Mouse (Mus musculus) adrenal gland, adult 8-10 months (tissue): ENCODE measurements around the gene Stambpl1. TPM values are rescaled to one million over a fixed set of nuclear protein-coding genes. Genes with fewer than 3 reads are reported as not detected.

Source experiments
- DNase-seq: peaks from one replicate; pipeline ENCODE4 v3.0.0; 2022
- total RNA-seq, 4 experiments: library from RNA; stranded (reverse); gene quantifications; 2 replicates each; pipeline ENCODE4 v1.2.4; 2022

Gene Stambpl1
- total RNA-seq, 4 experiments from 2014 or later = 6.3 to 8.1 (median 7.1) TPM

DNA sequence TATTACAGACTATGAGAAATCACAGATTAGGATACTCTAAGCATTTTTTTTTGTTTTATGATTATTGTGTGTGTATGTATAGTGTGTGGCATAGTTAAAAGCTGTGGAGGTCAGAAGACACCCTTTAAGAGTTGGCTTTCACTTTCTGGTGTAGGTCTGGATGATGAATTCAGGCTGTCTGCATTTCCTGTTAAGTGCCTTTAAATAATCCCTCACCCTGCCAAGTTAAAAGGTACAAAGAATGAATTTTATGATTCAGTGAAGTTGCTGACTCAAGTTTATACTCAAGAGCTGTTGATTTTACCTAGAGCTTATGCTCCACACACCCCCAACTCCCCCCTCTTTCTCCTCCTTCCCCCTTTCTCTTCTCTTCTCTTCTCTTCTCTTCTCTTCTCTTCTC lies 95.2 kb downstream of the Stambpl1 start:
- no peak for DNase-seq

DNA sequence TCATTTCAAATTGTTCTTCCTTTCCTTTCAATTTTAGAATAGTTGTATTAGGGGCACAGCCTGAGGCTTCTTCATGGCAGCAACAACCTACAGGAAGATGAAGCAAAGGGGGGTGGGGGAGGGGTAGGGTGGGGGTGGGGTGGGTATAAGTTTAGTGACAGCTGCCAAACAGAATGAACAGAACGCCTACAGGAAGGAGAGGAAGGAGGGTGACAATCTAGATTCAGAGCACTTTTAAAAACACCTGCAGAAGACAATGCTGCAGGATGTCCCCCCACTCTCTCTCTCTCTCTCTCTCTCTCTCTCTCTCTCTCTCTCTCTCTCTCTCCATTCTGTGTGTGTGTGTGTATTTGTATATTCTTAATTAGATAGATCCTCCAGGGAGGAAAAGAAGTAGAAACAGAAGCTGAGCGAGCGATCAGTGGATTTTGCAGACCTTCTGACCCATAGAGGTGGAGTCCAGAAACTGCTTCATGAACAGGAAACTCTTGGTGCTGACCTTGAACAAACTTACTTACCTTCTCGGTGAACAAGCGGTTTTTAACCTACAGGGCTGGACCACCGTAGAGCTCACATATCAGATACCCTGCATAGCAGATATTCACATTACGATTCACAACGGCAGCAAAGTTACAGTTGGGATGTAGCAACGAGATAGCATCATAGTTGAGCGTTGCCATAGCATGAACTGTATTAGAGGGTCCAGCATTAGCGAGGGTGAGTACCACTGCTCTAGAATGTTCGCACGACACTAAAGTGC lies 95.8 kb downstream of the Stambpl1 start:
- no peak for DNase-seq

DNA sequence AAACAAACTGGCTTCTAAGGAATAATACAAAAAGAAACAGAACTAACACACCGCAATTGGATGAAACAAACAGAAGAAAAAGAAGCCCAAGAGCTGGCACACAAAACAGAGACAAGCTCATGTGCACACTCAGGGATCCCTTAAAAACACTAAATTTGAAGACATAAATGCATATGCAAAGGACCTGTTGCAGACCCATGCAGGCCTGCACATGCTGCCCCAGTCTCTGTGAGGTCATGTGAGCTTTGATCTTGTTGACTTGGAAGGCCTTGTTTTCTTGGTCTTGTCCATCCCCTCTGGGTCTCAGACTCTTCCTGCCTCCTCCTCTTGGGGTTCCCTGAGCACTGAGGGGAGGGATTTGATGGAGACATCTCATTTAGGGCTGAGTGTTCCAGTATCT lies 96.7 kb downstream of the Stambpl1 start:
- DNase-seq = no peak

Other genes with a start within 250 kb of the Stambpl1 start
- gene Lipf, start 231.0 kb upstream of the Stambpl1 start, total RNA-seq = not detected
- gene Lipk, start 183.9 kb upstream of the Stambpl1 start, total RNA-seq = under 1 TPM; 0.15 to 0.40 (median 0.31) TPM
- gene Lipn, start 124.9 kb upstream of the Stambpl1 start, total RNA-seq = under 1 TPM in 2 of 4 experiments, not detected in 2; 0.17 to 0.24 TPM
- gene Lipm, start 91.3 kb upstream of the Stambpl1 start, total RNA-seq = not detected
- not detected for gene Ankrd22, start 26.2 kb upstream of the Stambpl1 start, total RNA-seq
- 10 to 100 TPM; 26.3 to 60.4 (median 36.5) TPM for gene Acta2, start 63.4 kb downstream of the Stambpl1 start, total RNA-seq
- 10 to 100 TPM in 1 of 4 experiments, 1 to 10 TPM in 3; 7.9 to 10.1 (median 8.3) TPM for gene Fas, start 98.4 kb downstream of the Stambpl1 start, total RNA-seq